Mouse (Mus musculus) macrophage (primary cell): ENCODE data around the gene Gnl3. TPM values are rescaled to one million over a fixed set of nuclear protein-coding genes. Genes with fewer than 3 reads are reported as not detected.

Experiments used
- H3K27ac ChIP-seq: fragments of 350-480 bp; formaldehyde crosslinking; 2 replicates; pipeline ENCODE4 v1.9.0; 2021
- H3K36me3 ChIP-seq: fragments of 350-480 bp; formaldehyde crosslinking; 2 replicates; pipeline ENCODE4 v1.9.0; 2021; ENCODE audit errors: inconsistent target
- H3K4me3 ChIP-seq: fragments of 350-480 bp; formaldehyde crosslinking; 2 replicates; pipeline ENCODE4 v1.9.0; 2021; ENCODE audit errors: inconsistent target
- H3K79me2 ChIP-seq: fragments of 350-480 bp; formaldehyde crosslinking; 2 replicates; pipeline ENCODE4 v1.9.0; 2021; ENCODE audit errors: inconsistent target
- WGBS: methylation state at CpG from one replicate; pipeline ENCODE4 v1.1.7; 2026; ENCODE audit warnings: inconsistent platforms; ENCODE audit not compliant: missing documents; 5-methylcytosine and 5-hydroxymethylcytosine counted together
- polyA plus RNA-seq: library from polyadenylated mRNA; stranded (reverse); fragments of 250-400 nt; gene quantifications from 3 replicates; pipeline ENCODE4 v1.2.4, GENCODE M21; 2018; ENCODE audit warnings: inconsistent platforms
- total RNA-seq, 78 experiments: library from RNA; depleted of rRNA; stranded (reverse); fragments of 250-400 nt; gene quantifications; 1 replicate in 9 of 78; 2 replicates in 24 of 78; 3 replicates in 43 of 78; 4 replicates in 2 of 78; pipeline ENCODE4 v1.2.4; 2018; ENCODE audit warnings: inconsistent platforms in 56 of 78

Gene Gnl3
- total RNA-seq (2018; cell fraction: chromatin; rRNA removed): 100 to 1,000 TPM in 21 of 26 experiments, 10 to 100 TPM in 5; 36.0 to 200 (median 116) TPM
- total RNA-seq (2018; cell fraction: cytosol; rRNA removed): 10 to 100 TPM; 13.4 to 31.4 (median 21.3) TPM
- 100 to 1,000 TPM in 4 of 26 experiments, 10 to 100 TPM in 22; 39.2 to 215 (median 62.6) TPM for total RNA-seq (2018; cell fraction: nucleus; rRNA removed)
- polyA plus RNA-seq: 29.0 to 64.4 TPM (median 63.1 TPM) in 3 replicates

GRCm38 (mm10) chr14:31018860-31019291, at the start of gene Gnl3, which contains the start of gene Pbrm1:
Gene Gnl3, minus strand, starts transcription at chr14:31019152.
Gene Pbrm1, plus strand, starts transcription at chr14:31019138.
- WGBS: under 1% methylated on average over 20 of the region's 53 CpGs
- peaks cover 24% of the 10 kb centered on the region for H3K36me3 ChIP-seq
- peak within 1 kb of the TSS; percentile 89 for H3K4me3 ChIP-seq

GRCm38 (mm10) chr14:31062277-31062676, 43.3 kb upstream of the Gnl3 start:
- Histone ChIP-seq H3K79me2 (no peaks in the 10 kb centered on the region), H3K36me3 (peaks cover 50% of the 10 kb centered on the region), H3K4me3 (no peak overlapping the region), H3K27ac (no peak overlapping the region)
- 60% methylated on average over 1 of the region's 1 CpGs for WGBS

More at GRCm38 (mm10) chr14:31018860-31019291, at the start of gene Gnl3, which contains the start of gene Pbrm1:
- Histone ChIP-seq H3K27ac (peak within 1 kb of the TSS; percentile 81), H3K79me2 (peaks cover 76% of the 10 kb centered on the region)

- Histone ChIP-seq H3K4me3 (no peak overlapping the region), H3K27ac (no peak overlapping the region), H3K79me2 (no peaks in the 10 kb centered on the region), H3K36me3 (peaks cover 80% of the 10 kb centered on the region)
- WGBS: 100% methylated on average over 1 of the region's 1 CpGs
These were observed 26.9 kb upstream of the Gnl3 start for GRCm38 (mm10) chr14:31045817-31046216.

- H3K27ac ChIP-seq: no peak overlapping the region
- WGBS: 100% methylated on average over 4 of the region's 5 CpGs
- peaks cover 77% of the 10 kb centered on the region for H3K36me3 ChIP-seq
- H3K4me3 ChIP-seq: no peak overlapping the region
- H3K79me2 ChIP-seq: no peaks in the 10 kb centered on the region
These were observed 26.3 kb upstream of the Gnl3 start for GRCm38 (mm10) chr14:31045296-31045695.

- peaks cover 42% of the 10 kb centered on the region for H3K79me2 ChIP-seq
- H3K4me3 ChIP-seq: no peak overlapping the region
- WGBS: 77% methylated on average over 3 of the region's 3 CpGs
- H3K36me3 ChIP-seq: peaks cover 57% of the 10 kb centered on the region
- no peak overlapping the region for H3K27ac ChIP-seq
These were observed 6.8 kb upstream of the Gnl3 start for GRCm38 (mm10) chr14:31025785-31026184.

- WGBS: 63% methylated on average over 1 of the region's 1 CpGs
- Histone ChIP-seq H3K27ac (no peak overlapping the region), H3K79me2 (peaks cover 67% of the 10 kb centered on the region), H3K36me3 (peaks cover 30% of the 10 kb centered on the region), H3K4me3 (no peak overlapping the region)
These were observed 3.6 kb upstream of the Gnl3 start for GRCm38 (mm10) chr14:31022579-31022978.

GRCm38 (mm10) chr14:31019331-31020205, 616 bp upstream of the Gnl3 start:
- H3K79me2 ChIP-seq: peaks cover 83% of the 10 kb centered on the region
- peaks cover 20% of the 10 kb centered on the region for H3K36me3 ChIP-seq
- 3% methylated on average over 42 of the region's 56 CpGs for WGBS
- peak overlapping the region; percentile 62 for H3K4me3 ChIP-seq
- peak overlapping the region; percentile 59 for H3K27ac ChIP-seq

- H3K27ac ChIP-seq: peak overlapping the region; percentile 81
- H3K79me2 ChIP-seq: peaks cover 66% of the 10 kb centered on the region
- 0% methylated on average over 2 of the region's 2 CpGs for WGBS
- peak overlapping the region; percentile 89 for H3K4me3 ChIP-seq
- peaks cover 33% of the 10 kb centered on the region for H3K36me3 ChIP-seq
These were observed 1.1 kb downstream of the Gnl3 start for GRCm38 (mm10) chr14:31017854-31018253.

- H3K4me3 ChIP-seq: no peak overlapping the region
- H3K79me2 ChIP-seq: peaks cover 48% of the 10 kb centered on the region
- 60% methylated on average over 1 of the region's 1 CpGs for WGBS
- no peak overlapping the region for H3K27ac ChIP-seq
- peaks cover 45% of the 10 kb centered on the region for H3K36me3 ChIP-seq
These were observed 2.9 kb downstream of the Gnl3 start for GRCm38 (mm10) chr14:31016063-31016462.

GRCm38 (mm10) chr14:31013928-31014327, 5.0 kb downstream of the Gnl3 start:
- whole genome bisulfite sequencing: 100% methylated on average over 2 of the region's 2 CpGs
- Histone ChIP-seq H3K4me3 (no peak overlapping the region), H3K79me2 (peaks cover 32% of the 10 kb centered on the region), H3K36me3 (peaks cover 61% of the 10 kb centered on the region), H3K27ac (no peak overlapping the region)

- WGBS: 100% methylated on average over 3 of the region's 3 CpGs
- H3K79me2 ChIP-seq: peaks cover 10% of the 10 kb centered on the region
- no peak overlapping the region for H3K4me3 ChIP-seq
- H3K36me3 ChIP-seq: peaks cover 73% of the 10 kb centered on the region
- no peak overlapping the region for H3K27ac ChIP-seq
These were observed 7.4 kb downstream of the Gnl3 start for GRCm38 (mm10) chr14:31011588-31011987.

- Histone ChIP-seq H3K27ac (no peak overlapping the region), H3K4me3 (no peak overlapping the region), H3K36me3 (peaks cover 34% of the 10 kb centered on the region; the same call in 1 of the 2 replicates), H3K79me2 (no peaks in the 10 kb centered on the region)
- WGBS: 90% methylated on average over 5 of the region's 5 CpGs
These were observed 12.2 kb downstream of the Gnl3 start for GRCm38 (mm10) chr14:31006779-31007178.

- Histone ChIP-seq H3K27ac (no peak overlapping the region), H3K79me2 (peaks cover 16% of the 10 kb centered on the region), H3K36me3 (peaks cover 12% of the 10 kb centered on the region; the same call in 1 of the 2 replicates), H3K4me3 (no peak overlapping the region)
- WGBS: 100% methylated on average over 2 of the region's 2 CpGs
These were observed 14.4 kb downstream of the Gnl3 start for GRCm38 (mm10) chr14:31004527-31004926.

GRCm38 (mm10) chr14:31001307-31002205, 17.4 kb downstream of the Gnl3 start, which contains the start of the genes Glt8d1 and Spcs1:
Gene Glt8d1, plus strand, starts transcription at chr14:31001400.
Gene Spcs1, minus strand, starts transcription at chr14:31001672.
- Histone ChIP-seq H3K4me3 (peak within 1 kb of the TSS; percentile 97), H3K36me3 (no peaks in the 10 kb centered on the region; the same call in 1 of the 2 replicates), H3K27ac (peak within 1 kb of the TSS; percentile 70), H3K79me2 (peaks cover 21% of the 10 kb centered on the region)
- under 1% methylated on average over 83 of the region's 84 CpGs for WGBS
